Mouse (Mus musculus): ENCODE data around the gene Kremen2.

- TF ChIP-seq POLR2A (IDR thresholded peaks at IDR 0.05; ENCODE audit: insufficient read length, low read depth), result no peak
- TF ChIP-seq E2F4 (IDR thresholded peaks at IDR 0.05; ENCODE audit: insufficient read depth), result no peak
- TF ChIP-seq TCF12 (IDR thresholded peaks at IDR 0.05; ENCODE audit: insufficient read depth, poor library complexity, severe bottlenecking), result no peak
- TF ChIP-seq MYOD1 (IDR thresholded peaks at IDR 0.05; ENCODE audit: control insufficient read depth in 1 of 3, insufficient read length in 2 of 3, low read depth in 2 of 3), result no peak
- no peak for TF ChIP-seq CEBPB (IDR thresholded peaks at IDR 0.05; ENCODE audit: insufficient read depth, poor library complexity, severe bottlenecking)
Observed at GRCm38 (mm10) chr17:23790269-23791078, 44.8 kb upstream of the Kremen2 start, which contains the start of gene Srrm2.
